Mouse (Mus musculus) Muller cell, postnatal 12 days (primary cell): Measurements from ENCODE around the gene Negr1.
A peak's percentile ranks its signal among the peaks of the same experiment; 100 is the strongest.

Source experiments
- DNase-seq: peaks from one replicate; pipeline ENCODE4 v3.0.0-alpha.2; 2015; ENCODE audit errors: inconsistent ontology term

Gene Negr1

GRCm38 (mm10) chr3:156561524-156562423 is at the start of gene Negr1:
Gene Negr1, plus strand, starts transcription at chr3:156561794.
- peak; percentile 92 for DNase-seq

DNA sequence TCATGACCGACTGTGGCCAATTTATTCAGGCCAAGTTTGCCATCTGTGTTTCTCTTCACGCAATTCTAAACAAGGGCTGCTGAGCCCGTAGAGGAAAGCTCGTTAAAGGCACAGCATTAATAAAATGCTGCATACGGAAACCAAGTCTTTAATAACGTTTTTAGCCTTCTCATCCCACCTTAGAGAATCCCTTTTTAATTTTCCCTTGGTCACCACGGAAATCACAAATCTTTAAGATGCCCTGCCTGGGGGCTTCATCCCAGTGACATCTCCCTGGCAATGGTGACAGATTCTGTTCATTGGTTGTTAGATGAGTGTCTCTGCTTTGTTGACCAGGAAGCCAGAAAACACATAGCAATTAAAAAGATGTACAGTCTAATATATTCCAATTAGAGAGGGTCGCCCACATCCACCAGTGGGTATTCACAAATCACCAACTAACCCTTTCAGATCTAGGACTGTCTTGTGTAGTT is 35.1 kb upstream of the Negr1 start:
- DNase-seq = no peak

- no peak for DNase-seq
Observed at GRCm38 (mm10) chr3:156527231-156527995, 34.2 kb upstream of the Negr1 start.

GRCm38 (mm10) chr3:156559441-156559825 is 2.2 kb upstream of the Negr1 start:
- peak; percentile 59 for DNase-seq

DNA sequence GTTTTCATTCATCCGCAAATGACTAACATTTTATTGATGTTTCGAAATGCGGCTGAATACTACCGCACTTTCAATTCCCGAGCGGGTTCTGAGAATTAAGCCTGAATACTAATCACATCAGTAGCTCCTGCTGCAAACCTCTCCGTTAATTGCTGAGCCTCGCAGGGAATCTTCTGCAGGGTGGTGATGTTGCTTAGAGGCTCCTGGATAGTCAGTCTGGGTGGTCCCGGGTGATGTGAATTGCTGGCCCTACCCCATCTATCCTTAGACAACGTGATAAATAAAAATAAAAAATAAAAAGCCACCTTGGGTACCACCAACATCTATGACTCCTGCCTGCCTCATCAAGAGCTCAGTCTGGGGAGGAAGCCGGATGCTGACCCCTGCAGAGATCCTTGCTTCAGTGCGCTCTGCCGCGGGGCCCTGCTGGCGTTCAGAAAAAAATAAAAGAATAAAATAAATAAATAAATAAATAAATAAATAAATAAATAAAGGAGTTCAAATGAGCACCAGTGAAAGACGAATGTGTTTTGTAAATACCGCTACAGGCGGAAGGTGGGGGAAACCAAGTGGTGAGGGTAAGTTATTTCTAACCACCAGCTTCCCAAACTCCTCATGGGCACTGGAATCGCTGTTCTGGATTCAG is 1.6 kb upstream of the Negr1 start:
- DNase-seq = peak; percentile 56

DNA sequence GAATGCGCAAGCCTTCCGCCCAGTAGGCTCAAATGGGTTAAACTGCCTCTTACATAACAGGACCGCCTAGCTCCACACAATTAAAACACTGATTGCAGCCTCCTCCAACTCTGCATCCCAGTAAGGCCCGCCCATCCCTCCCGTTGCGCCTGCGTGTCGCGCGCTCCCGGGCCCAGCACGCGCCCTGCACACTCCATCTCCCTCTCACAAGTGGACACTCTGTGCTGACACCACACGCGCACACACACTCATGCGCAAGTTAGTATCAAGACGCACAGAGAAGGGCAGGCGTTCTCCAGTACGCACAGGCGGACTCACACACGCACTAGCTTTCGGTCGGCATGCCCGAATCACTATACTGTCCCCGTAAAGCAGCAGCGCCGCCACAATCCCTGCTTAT is 828 bp upstream of the Negr1 start:
- DNase-seq = peak; percentile 93

GRCm38 (mm10) chr3:156562424-156562785 is 811 bp downstream of the Negr1 start:
- DNase-seq = no peak

- DNase-seq = peak; percentile 4
Observed at GRCm38 (mm10) chr3:156562796-156563195, 1.2 kb downstream of the Negr1 start.

DNA sequence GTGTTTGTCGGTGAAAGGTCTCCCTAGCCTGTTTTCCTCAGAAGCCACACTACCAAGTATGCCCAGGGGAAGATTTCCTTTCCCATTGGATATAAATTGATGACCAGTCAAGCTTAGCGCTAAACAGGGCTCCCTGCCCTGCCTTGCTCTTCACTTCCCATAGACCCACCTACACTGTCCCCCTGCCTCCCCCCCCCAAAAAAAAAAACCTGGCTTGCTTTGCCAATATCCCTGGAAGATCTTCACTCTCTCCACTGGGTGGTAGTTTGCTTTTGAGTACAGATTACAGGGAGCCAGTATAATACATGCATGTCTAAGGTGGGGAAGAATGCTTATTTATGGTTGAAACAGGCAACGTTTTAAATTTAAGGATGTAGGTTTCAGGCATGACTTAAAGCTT is 1.8 kb downstream of the Negr1 start:
- DNase-seq = peak; percentile 22

DNA sequence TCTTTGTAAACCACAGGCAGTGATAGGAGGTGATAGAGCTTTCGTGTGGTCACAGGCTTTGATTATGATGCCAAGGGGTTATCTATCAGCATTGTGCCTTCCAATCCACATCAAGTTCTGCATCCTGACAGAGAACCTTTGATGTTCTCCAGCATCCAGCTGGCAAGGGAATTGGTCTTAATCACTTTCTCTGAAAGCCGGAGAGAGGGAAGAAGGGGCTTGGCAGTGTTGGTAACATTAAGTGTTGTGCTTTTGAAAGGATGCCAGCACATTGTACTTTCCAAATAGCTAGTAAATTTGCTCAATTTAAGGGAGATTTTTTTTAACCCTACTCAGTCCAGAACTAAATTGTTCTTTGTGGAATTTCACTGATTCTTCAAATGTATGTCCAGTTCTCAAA is 11.9 kb downstream of the Negr1 start:
- DNase-seq = no peak

GRCm38 (mm10) chr3:156576292-156576691 is 14.7 kb downstream of the Negr1 start:
- DNase-seq = no peak

DNA sequence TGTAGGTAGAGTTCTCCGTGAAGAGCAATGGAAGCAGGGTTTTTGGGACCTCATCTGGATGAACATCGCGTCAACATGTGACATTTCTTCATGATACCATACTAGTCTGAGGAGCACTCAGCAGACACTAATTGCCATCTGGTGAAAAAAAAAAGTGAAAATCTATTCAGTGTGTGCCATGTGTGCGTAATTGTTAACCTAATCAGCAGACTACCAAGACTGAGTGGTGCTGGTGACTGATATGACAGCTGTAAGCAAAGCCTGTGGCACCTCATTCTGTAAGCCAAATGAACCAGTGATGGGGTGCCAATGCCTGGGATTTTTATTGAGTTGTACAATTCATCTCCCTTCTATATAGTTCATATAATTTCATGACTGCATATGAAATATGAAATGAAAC is 29.0 kb downstream of the Negr1 start:
- DNase-seq = no peak

DNA sequence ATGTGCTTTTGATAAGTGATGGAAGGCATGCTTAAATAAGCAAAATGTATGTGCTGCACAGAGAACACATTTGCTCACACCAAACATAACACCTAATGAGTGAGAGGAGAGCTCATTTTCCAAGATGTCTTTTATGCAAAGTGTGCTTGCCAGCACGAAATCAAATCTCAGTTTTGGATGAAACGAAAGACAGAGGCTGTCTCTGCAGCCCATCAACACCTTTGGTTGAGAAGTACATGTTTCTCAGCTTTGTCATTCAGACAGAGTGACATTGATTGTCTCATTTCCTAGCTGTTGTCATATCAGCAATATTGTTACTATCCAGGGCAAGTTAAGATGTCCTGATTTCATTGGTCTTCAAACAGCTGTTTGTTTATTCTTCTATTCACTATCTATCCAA is 29.5 kb downstream of the Negr1 start:
- no peak for DNase-seq

DNA sequence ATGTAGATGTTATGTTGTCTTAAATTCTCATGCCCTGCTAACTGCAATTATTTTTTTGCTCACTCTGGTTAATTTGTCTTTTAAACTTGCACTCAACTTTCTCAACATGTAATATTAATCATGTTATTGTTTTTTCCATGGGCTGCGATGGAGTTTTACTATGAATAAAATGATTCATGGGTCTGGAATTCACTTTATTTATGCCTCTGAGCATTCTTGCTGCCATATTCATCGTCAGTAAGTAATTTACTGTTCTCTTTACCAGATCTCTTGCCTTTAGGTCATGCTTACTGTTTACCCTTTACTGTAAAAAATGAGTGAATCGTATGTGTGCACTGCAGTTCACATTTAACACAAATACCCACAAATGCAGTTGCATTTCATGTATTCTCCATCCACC is 45.3 kb downstream of the Negr1 start:
- DNase-seq = no peak

GRCm38 (mm10) chr3:156619921-156620320 is 58.3 kb downstream of the Negr1 start:
- no peak for DNase-seq

- peak; percentile 41 for DNase-seq
Observed at GRCm38 (mm10) chr3:156628594-156628993, 67.0 kb downstream of the Negr1 start.

GRCm38 (mm10) chr3:156632942-156633341 is 71.3 kb downstream of the Negr1 start:
- DNase-seq = no peak

DNA sequence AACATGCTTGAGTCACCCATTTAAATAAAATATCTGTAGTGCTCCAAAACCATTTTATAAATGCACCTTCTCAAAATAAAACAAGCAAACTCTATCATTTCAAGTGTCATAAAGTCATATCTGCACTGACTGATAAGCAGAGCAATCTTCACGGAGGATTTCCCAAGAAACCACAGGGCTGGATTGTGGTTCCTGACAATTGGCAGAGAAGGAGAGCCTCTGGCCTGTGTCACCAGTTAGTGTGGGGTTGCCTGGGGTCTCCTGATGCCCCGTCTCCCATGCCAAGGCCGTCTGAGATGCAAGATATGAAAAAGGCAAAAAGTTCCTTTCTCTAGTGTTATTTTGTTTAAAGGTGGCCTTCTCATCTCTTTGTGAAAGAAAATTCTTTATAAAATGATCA is 77.8 kb downstream of the Negr1 start:
- DNase-seq = no peak

DNA sequence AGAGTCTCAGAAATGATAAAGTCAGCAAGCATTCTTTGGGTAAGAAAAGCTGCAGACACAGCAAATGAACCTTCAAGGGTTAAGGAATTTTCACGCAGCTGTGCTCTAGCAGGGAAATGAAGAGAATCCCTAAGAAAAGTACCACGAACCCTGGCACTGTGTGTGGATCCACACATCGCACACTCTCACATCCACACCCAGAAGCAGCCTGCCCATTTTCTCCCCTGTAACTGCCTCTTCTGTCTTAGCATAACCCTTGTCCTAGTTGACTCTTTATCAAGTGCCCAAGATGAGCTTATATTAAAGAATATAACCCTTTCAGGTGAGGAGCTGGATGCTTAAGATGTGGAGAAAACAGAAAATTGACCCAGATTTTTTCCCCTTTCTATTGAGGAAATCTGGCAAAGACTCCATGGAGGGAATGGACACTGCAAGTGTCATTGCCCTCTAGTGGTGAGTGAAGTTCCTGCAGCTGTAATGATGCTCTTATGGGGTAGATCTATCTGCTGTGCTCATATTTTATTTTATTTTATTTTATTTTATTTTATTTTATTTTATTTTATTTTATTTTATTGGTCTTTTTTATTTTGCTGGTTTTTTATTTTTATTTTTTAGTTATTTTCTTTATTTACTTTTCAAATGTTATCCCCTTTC is 82.2 kb downstream of the Negr1 start:
- no peak for DNase-seq

DNA sequence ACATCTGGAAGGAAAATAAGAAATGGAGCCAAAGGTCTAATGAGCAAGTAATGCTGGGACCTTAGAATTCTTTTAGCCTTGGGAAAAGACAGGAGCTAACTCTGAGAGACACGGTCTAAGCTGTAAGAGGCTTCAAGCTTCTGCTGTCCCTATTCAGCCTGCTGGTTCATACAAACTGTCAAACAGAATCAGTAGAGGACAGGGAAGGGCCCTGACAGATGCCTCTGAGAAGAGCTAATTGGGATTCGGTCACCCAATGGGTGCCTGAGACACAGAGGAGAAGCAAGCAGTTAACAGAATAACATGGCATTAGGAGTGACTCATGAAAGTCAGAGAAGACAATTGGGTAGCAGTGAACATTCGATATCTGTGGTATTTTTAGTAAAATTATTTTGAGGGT is 86.8 kb downstream of the Negr1 start:
- no peak for DNase-seq

- no peak for DNase-seq
Observed at GRCm38 (mm10) chr3:156662553-156662952, 101.0 kb downstream of the Negr1 start.

- no peak for DNase-seq
Observed at GRCm38 (mm10) chr3:156672560-156672959, 111.0 kb downstream of the Negr1 start.
